27 mouse cellular contexts compared by ENCODE assay signal in the genomic region with DNA sequence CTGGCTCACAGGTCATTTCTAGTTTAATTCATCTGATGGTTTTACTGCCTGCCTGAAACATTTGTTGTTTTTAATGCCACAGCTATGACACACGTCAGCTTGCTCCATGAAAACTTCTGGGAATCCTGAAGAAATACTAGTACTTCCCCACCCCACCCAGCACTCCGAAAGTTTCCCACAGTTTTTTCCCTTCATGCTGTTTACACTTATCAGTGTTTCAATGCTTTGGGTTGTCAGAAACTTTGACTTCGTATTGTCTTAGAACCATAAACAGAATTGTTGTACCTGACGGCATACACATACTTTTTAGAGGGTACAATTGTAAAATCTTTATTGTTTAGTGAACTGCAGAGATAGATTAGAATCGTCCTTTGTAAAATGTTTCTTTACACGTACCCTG. TPM values are rescaled to one million over a fixed set of nuclear protein-coding genes. Genes with fewer than 3 reads are reported as not detected.
DNase-seq lines count a peak whose midpoint lies in the region; ATAC-seq and TF ChIP-seq lines count a peak whose summit lies in the region.
"Had no signal": no experiment of that assay in that cellular context is flagged by ENCODE, and none has a peak within 500 bp of the region (broad histone marks: within the 10 kb centered on the region; RNA-seq: fewer than 3 reads in every experiment).

No protein-coding gene starts in this region.

- no peak overlapping the region for H3K9ac ChIP-seq in kidney, postnatal 0 days (ENCODE audit: low read depth, low read length)
- no peak overlapping the region for H3K9ac ChIP-seq in lung, postnatal 0 days (replicated peaks; ENCODE audit: low read depth)
- H3K9ac ChIP-seq: embryonic facial prominence, embryonic 13.5 days; embryonic facial prominence, embryonic 15.5 days; forebrain, embryonic 12.5 days had no signal

- 41% methylated on average over 6 of the region's 6 CpGs for WGBS in kidney, postnatal 0 days
- WGBS in lung, postnatal 0 days, result 30% methylated on average over 6 of the region's 6 CpGs

- no peaks in the 10 kb centered on the region for H3K9me3 ChIP-seq in kidney, postnatal 0 days (replicated peaks; ENCODE audit: low read length)
- no peaks in the 10 kb centered on the region for H3K9me3 ChIP-seq in lung, postnatal 0 days (ENCODE audit: low read length)
- H3K9me3 ChIP-seq: embryonic facial prominence, embryonic 13.5 days; embryonic facial prominence, embryonic 15.5 days; forebrain, embryonic 10.5 days; forebrain, embryonic 12.5 days had no signal

- no peak for TF ChIP-seq POLR2A in myocyte (IDR thresholded peaks at IDR 0.05; ENCODE audit: insufficient read length, low read depth)

- H3K27me3 ChIP-seq in kidney, postnatal 0 days (ENCODE audit: insufficient read depth, low read length), result no peaks in the 10 kb centered on the region
- no peaks in the 10 kb centered on the region for H3K27me3 ChIP-seq in lung, postnatal 0 days (replicated peaks; ENCODE audit: insufficient read depth, low read length)
- H3K27me3 ChIP-seq in myocyte (ENCODE audit: control insufficient read depth, insufficient read depth, insufficient read length), result no peaks in the 10 kb centered on the region
- H3K27me3 ChIP-seq: embryonic facial prominence, embryonic 13.5 days; embryonic facial prominence, embryonic 15.5 days; forebrain, embryonic 12.5 days had no signal

- no peak for ATAC-seq in kidney, postnatal 0 days (replicated peaks; ENCODE audit: low FRiP score, low read depth)
- ATAC-seq in lung, postnatal 0 days, result peak; percentile 62
- ATAC-seq: forebrain, embryonic 14.5 days had no signal

- no peak overlapping the region for H3K4me2 ChIP-seq in kidney, postnatal 0 days (ENCODE audit: low read length)
- no peak overlapping the region for H3K4me2 ChIP-seq in lung, postnatal 0 days (replicated peaks; ENCODE audit: low read depth, low read length)
- H3K4me2 ChIP-seq in myocyte (ENCODE audit: low read depth), result peak overlapping the region; percentile 16
- H3K4me2 ChIP-seq: embryonic facial prominence, embryonic 13.5 days; embryonic facial prominence, embryonic 15.5 days; forebrain, embryonic 12.5 days had no signal

- no peak overlapping the region for H3ac ChIP-seq in myocyte (ENCODE audit: control insufficient read depth, insufficient read length)

- H3K27ac ChIP-seq in kidney, postnatal 0 days, result no peak overlapping the region
- peak overlapping the region; percentile 38; the same call in 1 of the 2 replicates for H3K27ac ChIP-seq in lung, postnatal 0 days (ENCODE audit: low read length)
- H3K27ac ChIP-seq: embryonic facial prominence, embryonic 13.5 days; embryonic facial prominence, embryonic 15.5 days; forebrain, embryonic 10.5 days; forebrain, embryonic 12.5 days had no signal

- TF ChIP-seq EP300 in lung, postnatal 0 days (IDR thresholded peaks at IDR 0.05), result peak; percentile 95

- no peaks in the 10 kb centered on the region for H3K4me1 ChIP-seq in kidney, postnatal 0 days (replicated peaks; ENCODE audit: insufficient read depth, low read length)
- no peaks in the 10 kb centered on the region for H3K4me1 ChIP-seq in lung, postnatal 0 days (ENCODE audit: insufficient read depth, low read depth, low read length)
- H3K4me1 ChIP-seq: embryonic facial prominence, embryonic 13.5 days; embryonic facial prominence, embryonic 15.5 days; forebrain, embryonic 10.5 days; forebrain, embryonic 12.5 days had no signal

- no peak for TF ChIP-seq CTCF in kidney, postnatal 0 days (IDR thresholded peaks at IDR 0.05; ENCODE audit: low read depth)
- no peak for TF ChIP-seq CTCF in lung, postnatal 0 days (IDR thresholded peaks at IDR 0.05)

- no peaks in the 10 kb centered on the region for H3K79me2 ChIP-seq in myocyte (ENCODE audit: control insufficient read depth, insufficient read depth)

- no peaks in the 10 kb centered on the region for H3K36me3 ChIP-seq in kidney, postnatal 0 days (ENCODE audit: insufficient read depth, low read length)
- H3K36me3 ChIP-seq in lung, postnatal 0 days (ENCODE audit: insufficient read depth, low read length), result no peaks in the 10 kb centered on the region
- H3K36me3 ChIP-seq in myocyte (ENCODE audit: control insufficient read depth, insufficient read depth), result no peaks in the 10 kb centered on the region
- H3K36me3 ChIP-seq: embryonic facial prominence, embryonic 13.5 days; embryonic facial prominence, embryonic 15.5 days; forebrain, embryonic 10.5 days; forebrain, embryonic 12.5 days had no signal

- peak; percentile 28 for DNase-seq in kidney, postnatal 0 days (ENCODE audit: low spot score)
- no peak for DNase-seq in kidney, postnatal 36 days
- peak; percentile 54 for DNase-seq in lung, postnatal 0 days (ENCODE audit: low spot score)
- DNase-seq in lung, postnatal 4 days, result no peak
- peak; percentile 19 for DNase-seq in lung, postnatal 14 days
- DNase-seq in lung, adult 18-20 months, result no peak
- no peak for DNase-seq in right cerebral cortex, adult 2 months (ENCODE audit: low spot score in 2 of 2)
- DNase-seq: adrenal gland, adult 2 months; adrenal gland, postnatal 10 days; adrenal gland, postnatal 25 days; cerebellum, adult 11 months; cerebellum, adult 18-20 months; cerebellum, adult 8-10 months; cerebellum, adult 9-11 months; cerebellum, postnatal 14 days; cerebellum, postnatal 36 days; embryo, embryonic 11 days had no signal

- H3K4me3 ChIP-seq in kidney, postnatal 0 days (replicated peaks; ENCODE audit: low read depth, low read length), result no peak overlapping the region
- H3K4me3 ChIP-seq in lung, postnatal 0 days (ENCODE audit: low read depth, low read length), result no peak overlapping the region
- no peak overlapping the region for H3K4me3 ChIP-seq in myocyte
- H3K4me3 ChIP-seq: embryonic facial prominence, embryonic 13.5 days; embryonic facial prominence, embryonic 15.5 days; erythroblast, embryonic 14.5 days; forebrain, embryonic 10.5 days; forebrain, embryonic 12.5 days had no signal

TF ChIP-seq in myocyte, 11 proteins besides CTCF, POLR2A, EP300 and RAD21:
- TF ChIP-seq SRF (IDR thresholded peaks at IDR 0.05; ENCODE audit: control insufficient read depth, insufficient read length, low read depth), result no peak

RNA-seq across cellular contexts. Expression of gene Gm13691, which starts 48.9 kb away (rescaled TPM):
- not detected in 2 replicates for polyA plus RNA-seq in kidney, postnatal 0 days (2015; fragmentation: Nextera tagmentation; extraction: Ambion mirVana)
- polyA plus RNA-seq in lung, postnatal 0 days (2015; fragmentation: Nextera tagmentation; extraction: Ambion mirVana), result not detected in 2 replicates
- polyA plus RNA-seq in myocyte (2012; fragmentation: generic; extraction: Trizol), result not detected
- polyA plus RNA-seq: adrenal gland, adult 2 months; brain, embryonic 14.5 days; C2C12; embryonic facial prominence, embryonic 11.5 days; embryonic facial prominence, embryonic 13.5 days; embryonic facial prominence, embryonic 15.5 days; forebrain, embryonic 10.5 days; forebrain, embryonic 12.5 days; forebrain, embryonic 14.5 days had no signal

RNA-seq across cellular contexts. Expression of gene Gm13697, which starts 54.7 kb away (rescaled TPM):
- not detected in 2 replicates for polyA plus RNA-seq in kidney, postnatal 0 days (2015; fragmentation: Nextera tagmentation; extraction: Ambion mirVana)
- not detected in 2 replicates for polyA plus RNA-seq in lung, postnatal 0 days (2015; fragmentation: Nextera tagmentation; extraction: Ambion mirVana)
- polyA plus RNA-seq in myocyte (2012; fragmentation: generic; extraction: Trizol), result not detected
- polyA plus RNA-seq: adrenal gland, adult 2 months; brain, embryonic 14.5 days; C2C12; embryonic facial prominence, embryonic 11.5 days; embryonic facial prominence, embryonic 13.5 days; embryonic facial prominence, embryonic 15.5 days; forebrain, embryonic 10.5 days; forebrain, embryonic 12.5 days; forebrain, embryonic 14.5 days had no signal

Comparison
In these comparisons a context has a peak if more than half of its experiments do, and no peak if none do; other contexts are left out.
1. DNase-seq: peak in kidney, postnatal 0 days (single experiment), lung, postnatal 0 days (single experiment) and lung, postnatal 14 days (single experiment); none in kidney, postnatal 36 days (0 of 2), lung, postnatal 4 days (0 of 2), lung, adult 18-20 months (0 of 2) and right cerebral cortex, adult 2 months (0 of 2).